Mouse (Mus musculus): ENCODE measurements around the gene Sash1. TPM values are rescaled to one million over a fixed set of nuclear protein-coding genes. Genes with fewer than 3 reads are reported as not detected.

The Sash1 gene
- total and polyA plus RNA-seq, 3 experiments = 0.16 TPM; not detected in 2

DNA sequence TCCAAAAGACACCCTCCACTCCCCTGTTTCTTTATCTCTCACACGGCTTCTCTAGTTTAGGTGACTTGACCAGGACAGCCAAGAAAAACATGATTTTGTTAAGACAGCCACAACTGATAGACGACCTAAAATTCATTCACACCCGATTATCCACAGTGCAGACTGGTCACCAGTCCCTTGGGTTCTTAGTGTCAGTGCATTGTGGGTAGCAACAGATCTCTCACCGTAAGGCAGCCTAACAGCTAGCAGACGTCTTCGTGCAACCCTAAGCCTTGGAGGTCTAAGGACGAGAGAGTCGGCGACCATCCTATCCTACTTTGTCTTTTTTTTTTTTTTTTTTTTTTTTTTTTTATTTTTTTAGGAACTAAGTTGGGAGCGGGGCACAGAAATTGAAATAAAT lies 34.2 kb downstream of the Sash1 start:
- no peak for DNase-seq (ENCODE audit: low spot score)
- no peak for ATAC-seq (ENCODE audit: extremely low read depth, insufficient number of reproducible peaks, low FRiP score, poor library complexity, severe bottlenecking)
- Histone ChIP-seq H3K9me3 (replicated peaks) (peaks cover 33% of the 10 kb centered on the region), H3K36me3 (replicated peaks) (no peaks in the 10 kb centered on the region), H3K4me3 (ENCODE audit: low read depth, low read length) (no peak overlapping the region), H3K27me3 (ENCODE audit: insufficient read depth, low read length) (no peaks in the 10 kb centered on the region), H3K4me1 (ENCODE audit: insufficient read depth, low read depth, low read length) (no peaks in the 10 kb centered on the region)
- TF ChIP-seq CTCF (IDR thresholded peaks at IDR 0.05; ENCODE audit: low read depth, low read length) = no peak
- TF ChIP-seq GATA2 (IDR thresholded peaks at IDR 0.05; ENCODE audit: borderline replicate concordance, low read depth, low read length) = no peak
- no peak for TF ChIP-seq POLR2AphosphoS5 (IDR thresholded peaks at IDR 0.05; ENCODE audit: insufficient replicate concordance, low read depth, low read length)
- no peak for TF ChIP-seq TAL1 (conservative IDR thresholded peaks at IDR 0.05; ENCODE audit: low read depth, low read length)
- TF ChIP-seq GATA1 (IDR thresholded peaks at IDR 0.05; ENCODE audit: borderline replicate concordance, low read length) = no peak

DNA sequence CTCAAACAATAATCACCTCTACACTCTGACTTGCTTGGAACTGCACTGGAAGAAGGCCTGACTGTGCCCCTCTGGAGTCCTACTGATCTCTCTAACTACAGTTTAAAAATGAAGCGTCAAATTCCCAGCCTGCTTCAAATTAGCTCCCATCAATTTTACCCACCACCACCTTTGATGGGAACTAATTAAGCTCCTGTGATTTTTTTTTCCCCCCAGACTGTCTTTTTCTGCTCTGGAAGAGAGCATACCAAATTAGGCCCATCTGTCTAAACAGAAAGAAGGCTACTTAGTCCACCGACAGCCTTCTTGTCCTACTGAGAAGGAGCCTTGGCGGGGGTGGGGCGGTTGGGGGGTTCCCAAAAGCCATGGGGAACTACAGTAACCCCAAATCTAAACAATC lies 37.9 kb downstream of the Sash1 start:
- H3K36me3 ChIP-seq (replicated peaks) = no peaks in the 10 kb centered on the region
- no peak for DNase-seq (ENCODE audit: low spot score)
- no peak for TF ChIP-seq TAL1 (conservative IDR thresholded peaks at IDR 0.05; ENCODE audit: low read depth, low read length)
- TF ChIP-seq GATA1 (IDR thresholded peaks at IDR 0.05; ENCODE audit: borderline replicate concordance, low read length) = no peak
- no peak for TF ChIP-seq CTCF (IDR thresholded peaks at IDR 0.05; ENCODE audit: low read depth, low read length)
- TF ChIP-seq GATA2 (IDR thresholded peaks at IDR 0.05; ENCODE audit: borderline replicate concordance, low read depth, low read length) = no peak
- no peak for TF ChIP-seq POLR2AphosphoS5 (IDR thresholded peaks at IDR 0.05; ENCODE audit: insufficient replicate concordance, low read depth, low read length)
- H3K4me1 ChIP-seq (ENCODE audit: insufficient read depth, low read depth, low read length) = no peaks in the 10 kb centered on the region
- no peak for ATAC-seq (ENCODE audit: extremely low read depth, insufficient number of reproducible peaks, low FRiP score, poor library complexity, severe bottlenecking)
- no peak overlapping the region for H3K4me3 ChIP-seq (ENCODE audit: low read depth, low read length)
- no peaks in the 10 kb centered on the region for H3K27me3 ChIP-seq (ENCODE audit: insufficient read depth, low read length)
- peaks cover 39% of the 10 kb centered on the region for H3K9me3 ChIP-seq (replicated peaks)

DNA sequence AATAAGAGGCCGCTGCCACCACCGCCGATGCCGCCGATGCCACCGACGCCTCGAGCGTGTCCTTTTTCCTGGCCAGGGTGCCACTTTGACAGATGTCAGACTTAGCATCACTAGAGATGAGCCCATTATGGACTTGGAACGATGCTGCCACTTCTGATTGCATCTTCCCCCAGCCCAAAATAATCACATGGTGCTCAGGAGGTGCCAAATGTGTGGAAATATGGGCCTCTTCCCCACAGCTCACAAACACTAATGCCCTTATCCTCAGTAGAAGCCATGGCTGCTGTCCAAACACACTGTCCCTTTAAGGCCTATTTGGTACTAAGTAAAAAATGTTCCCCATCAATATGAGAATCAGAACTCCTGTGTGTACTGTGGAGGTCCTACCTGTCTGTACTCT lies 39.6 kb downstream of the Sash1 start:
- no peak for DNase-seq (ENCODE audit: low spot score)

DNA sequence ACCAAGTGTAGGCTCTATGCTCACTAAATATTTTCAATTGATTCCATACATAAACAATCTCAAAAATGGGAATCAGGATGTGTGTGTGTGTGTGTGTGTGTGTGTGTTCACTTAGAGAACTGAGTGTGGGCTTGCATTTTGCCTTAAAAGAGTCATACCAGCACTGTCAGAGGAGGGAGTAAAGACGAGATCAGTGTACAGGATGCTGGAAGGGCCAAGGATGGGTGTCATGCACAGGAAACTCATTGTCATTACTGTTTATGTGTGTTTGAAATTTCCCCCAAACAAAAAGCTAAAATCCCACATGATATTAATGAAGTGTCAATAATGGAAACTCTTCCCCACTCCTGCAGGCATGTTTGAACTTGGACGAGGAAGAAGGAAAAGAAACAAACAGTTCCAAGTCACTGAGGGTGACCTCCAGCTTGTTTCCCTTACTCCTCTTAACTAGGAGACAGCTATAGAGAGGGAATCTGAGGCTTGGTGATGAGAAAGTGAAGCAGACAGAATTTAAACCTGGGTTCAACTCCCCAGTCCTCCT lies 40.6 kb downstream of the Sash1 start:
- Histone ChIP-seq H3K27me3 (ENCODE audit: insufficient read depth, low read length) (no peaks in the 10 kb centered on the region), H3K4me1 (ENCODE audit: insufficient read depth, low read depth, low read length) (no peaks in the 10 kb centered on the region), H3K9me3 (replicated peaks) (peaks cover 30% of the 10 kb centered on the region), H3K36me3 (replicated peaks) (no peaks in the 10 kb centered on the region), H3K4me3 (ENCODE audit: low read depth, low read length) (no peak overlapping the region)
- no peak for TF ChIP-seq POLR2AphosphoS5 (IDR thresholded peaks at IDR 0.05; ENCODE audit: insufficient replicate concordance, low read depth, low read length)
- TF ChIP-seq GATA1 (IDR thresholded peaks at IDR 0.05; ENCODE audit: borderline replicate concordance, low read length) = no peak
- TF ChIP-seq CTCF (IDR thresholded peaks at IDR 0.05; ENCODE audit: low read depth, low read length) = no peak
- no peak for TF ChIP-seq TAL1 (conservative IDR thresholded peaks at IDR 0.05; ENCODE audit: low read depth, low read length)
- no peak for TF ChIP-seq GATA2 (IDR thresholded peaks at IDR 0.05; ENCODE audit: borderline replicate concordance, low read depth, low read length)
- DNase-seq (ENCODE audit: low spot score) = no peak
- no peak for ATAC-seq (ENCODE audit: extremely low read depth, insufficient number of reproducible peaks, low FRiP score, poor library complexity, severe bottlenecking)

More for the DNA sequence above, 39.6 kb downstream of the Sash1 start:
- Histone ChIP-seq H3K9me3 (replicated peaks) (peaks cover 32% of the 10 kb centered on the region), H3K27me3 (ENCODE audit: insufficient read depth, low read length) (no peaks in the 10 kb centered on the region), H3K4me3 (ENCODE audit: low read depth, low read length) (no peak overlapping the region), H3K4me1 (ENCODE audit: insufficient read depth, low read depth, low read length) (no peaks in the 10 kb centered on the region), H3K36me3 (replicated peaks) (no peaks in the 10 kb centered on the region)
- ATAC-seq (ENCODE audit: extremely low read depth, insufficient number of reproducible peaks, low FRiP score, poor library complexity, severe bottlenecking) = no peak
- TF ChIP-seq GATA1 (IDR thresholded peaks at IDR 0.05; ENCODE audit: borderline replicate concordance, low read length) = no peak
- no peak for TF ChIP-seq GATA2 (IDR thresholded peaks at IDR 0.05; ENCODE audit: borderline replicate concordance, low read depth, low read length)

DNA sequence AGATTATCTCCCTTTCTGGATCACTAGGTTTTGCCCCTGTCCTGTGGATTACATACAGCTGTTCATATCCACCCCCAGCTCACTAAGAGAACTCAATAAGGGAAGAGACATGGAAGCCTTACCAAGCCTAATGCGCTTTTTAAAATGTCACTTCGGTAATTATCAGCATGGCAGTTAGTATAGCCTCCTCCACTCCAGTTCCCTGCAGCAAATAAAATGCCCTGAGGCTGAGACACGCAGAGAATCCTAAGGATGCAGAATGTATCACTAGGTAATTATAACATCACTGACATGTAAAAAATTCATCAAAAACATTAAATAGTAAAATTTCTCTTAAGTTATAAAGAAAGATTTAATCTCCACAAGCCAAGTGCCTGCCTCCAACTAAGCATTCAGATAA lies 45.9 kb downstream of the Sash1 start:
- Histone ChIP-seq H3K4me1 (ENCODE audit: insufficient read depth, low read depth, low read length) (no peaks in the 10 kb centered on the region), H3K9me3 (replicated peaks) (peaks cover 22% of the 10 kb centered on the region), H3K4me3 (ENCODE audit: low read depth, low read length) (no peak overlapping the region), H3K36me3 (replicated peaks) (no peaks in the 10 kb centered on the region), H3K27me3 (ENCODE audit: insufficient read depth, low read length) (no peaks in the 10 kb centered on the region)
- DNase-seq (ENCODE audit: low spot score) (no peak), ATAC-seq (ENCODE audit: extremely low read depth, insufficient number of reproducible peaks, low FRiP score, poor library complexity, severe bottlenecking) (no peak)
- TF ChIP-seq GATA1 (IDR thresholded peaks at IDR 0.05; ENCODE audit: borderline replicate concordance, low read length) (no peak), GATA2 (IDR thresholded peaks at IDR 0.05; ENCODE audit: borderline replicate concordance, low read depth, low read length) (no peak), CTCF (IDR thresholded peaks at IDR 0.05; ENCODE audit: low read depth, low read length) (no peak), TAL1 (conservative IDR thresholded peaks at IDR 0.05; ENCODE audit: low read depth, low read length) (no peak), POLR2AphosphoS5 (IDR thresholded peaks at IDR 0.05; ENCODE audit: insufficient replicate concordance, low read depth, low read length) (no peak)

DNA sequence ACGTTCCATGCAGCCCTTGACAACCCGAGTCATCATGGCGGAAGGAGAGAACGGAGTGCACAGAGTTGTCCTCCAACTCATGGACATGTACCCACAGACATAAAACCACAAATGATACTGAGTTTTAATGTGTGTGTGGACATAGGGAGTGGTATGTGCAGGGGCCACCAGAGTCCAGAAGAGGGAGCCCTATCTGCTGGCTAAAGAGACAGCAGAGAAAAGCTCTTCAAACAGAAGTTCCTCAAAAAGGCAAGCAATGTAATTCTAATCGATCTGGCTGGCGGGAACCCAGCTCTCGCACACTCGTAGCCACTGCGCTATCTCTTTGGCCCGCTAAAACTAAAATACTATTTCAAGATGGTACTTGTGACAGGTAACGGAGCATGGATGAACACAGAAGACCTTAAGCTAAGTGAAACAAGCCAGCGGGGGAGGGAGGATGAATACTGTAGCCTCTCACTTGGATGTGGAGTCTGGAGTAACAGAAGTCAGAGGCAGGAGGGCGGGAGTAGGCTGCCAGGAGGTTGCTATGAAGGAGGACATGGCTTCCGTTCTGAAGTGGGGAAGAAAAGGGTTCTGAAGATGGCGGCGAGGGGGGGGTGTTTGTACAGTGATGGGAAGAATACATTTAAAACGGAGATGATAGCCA lies 51.9 kb downstream of the Sash1 start:
- H3K27me3 ChIP-seq (ENCODE audit: insufficient read depth, low read length) = no peaks in the 10 kb centered on the region
- H3K9me3 ChIP-seq (replicated peaks) = peaks cover 28% of the 10 kb centered on the region
- no peak for TF ChIP-seq GATA2 (IDR thresholded peaks at IDR 0.05; ENCODE audit: borderline replicate concordance, low read depth, low read length)
- TF ChIP-seq TAL1 (conservative IDR thresholded peaks at IDR 0.05; ENCODE audit: low read depth, low read length) = no peak
- TF ChIP-seq GATA1 (IDR thresholded peaks at IDR 0.05; ENCODE audit: borderline replicate concordance, low read length) = no peak
- TF ChIP-seq POLR2AphosphoS5 (IDR thresholded peaks at IDR 0.05; ENCODE audit: insufficient replicate concordance, low read depth, low read length) = no peak
- H3K4me1 ChIP-seq (ENCODE audit: insufficient read depth, low read depth, low read length) = no peaks in the 10 kb centered on the region
- ATAC-seq (ENCODE audit: extremely low read depth, insufficient number of reproducible peaks, low FRiP score, poor library complexity, severe bottlenecking) (no peak), DNase-seq (ENCODE audit: low spot score) (no peak)
- no peak overlapping the region for H3K4me3 ChIP-seq (ENCODE audit: low read depth, low read length)
- no peaks in the 10 kb centered on the region for H3K36me3 ChIP-seq (replicated peaks)

Measured in G1E (cell line).